Mouse (Mus musculus) spleen, adult 10 weeks (tissue): Measurements from ENCODE around the gene Gm8926. TPM values are rescaled to one million over a fixed set of nuclear protein-coding genes. Genes with fewer than 3 reads are reported as not detected.

Source experiments
- polyA plus RNA-seq: library from polyadenylated mRNA; stranded (reverse); fragments of 350-450 nt; fragmentation: Illumina TruSeq; extraction: RNeasy Lipid Tissue Mini Kit (QIAGEN cat#74804); gene quantifications from one replicate; pipeline ENCODE4 v1.2.3, GENCODE M21; 2015; ENCODE audit warnings: low replicate concordance; ENCODE audit not compliant: insufficient read depth

Gene Gm8926
- not detected for polyA plus RNA-seq

GRCm38 (mm10) chr5:11770248-11770647 is at the start of gene Gm8926:
Gene Gm8926 (plus strand): TSS chr5:11770548.

Other genes with a start within 250 kb of the Gm8926 start
- gene Gm6460, start 175.6 kb upstream of the Gm8926 start, polyA plus RNA-seq = not detected
- gene Gm8922, start 88.6 kb upstream of the Gm8926 start, polyA plus RNA-seq = not detected
- gene Gm6465, start 75.0 kb downstream of the Gm8926 start, polyA plus RNA-seq = not detected
- gene 4933402N22Rik, start 147.5 kb downstream of the Gm8926 start, polyA plus RNA-seq = not detected